Mouse (Mus musculus) heart, embryonic 16.5 days (tissue): Measurements from ENCODE around the gene Olfr402. TPM values are rescaled to one million over a fixed set of nuclear protein-coding genes. Genes with fewer than 3 reads are reported as not detected.

ENCODE experiments used
- polyA plus RNA-seq: library from polyadenylated mRNA; unstranded; fragments of >200 nt; fragmentation: Nextera tagmentation; extraction: Ambion mirVana; gene quantifications from 2 replicates; pipeline ENCODE4 v1.2.1, GENCODE M21; 2015

The Olfr402 gene
- polyA plus RNA-seq, 1 experiment from 2014 or later: not detected

Other genes with a start within 250 kb of the Olfr402 start
- not detected in 2 replicates for gene Olfr395, start 244.2 kb upstream of the Olfr402 start, polyA plus RNA-seq
- not detected in 2 replicates for gene Olfr23, start 216.9 kb upstream of the Olfr402 start, polyA plus RNA-seq
- not detected in 2 replicates for gene Olfr397, start 192.7 kb upstream of the Olfr402 start, polyA plus RNA-seq
- not detected in 2 replicates for gene Olfr398, start 163.1 kb upstream of the Olfr402 start, polyA plus RNA-seq
- gene Olfr139, start 97.0 kb upstream of the Olfr402 start, polyA plus RNA-seq: not detected in 2 replicates
- gene Olfr399, start 96.9 kb upstream of the Olfr402 start, polyA plus RNA-seq: not detected in 2 replicates
- not detected in 2 replicates for gene Zfp616, start 83.6 kb upstream of the Olfr402 start, polyA plus RNA-seq
- not detected in 2 replicates for gene Olfr401, start 39.8 kb upstream of the Olfr402 start, polyA plus RNA-seq
- not detected in 2 replicates for gene Olfr403, start 32.7 kb downstream of the Olfr402 start, polyA plus RNA-seq
- gene Olfr43, start 57.9 kb downstream of the Olfr402 start, polyA plus RNA-seq: not detected in 2 replicates
- not detected in 2 replicates for gene Olfr406, start 106.3 kb downstream of the Olfr402 start, polyA plus RNA-seq
- gene Olfr59, start 130.2 kb downstream of the Olfr402 start, polyA plus RNA-seq: not detected in 2 replicates
- gene Olfr410, start 184.5 kb downstream of the Olfr402 start, polyA plus RNA-seq: not detected in 2 replicates
- not detected in 2 replicates for gene Olfr411, start 199.1 kb downstream of the Olfr402 start, polyA plus RNA-seq
- gene Olfr412, start 208.5 kb downstream of the Olfr402 start, polyA plus RNA-seq: not detected in 2 replicates